Mouse (Mus musculus): Measurements from ENCODE around the gene Arhgap42. TPM values are rescaled to one million over a fixed set of nuclear protein-coding genes. Genes with fewer than 3 reads are reported as not detected.

Gene Arhgap42
- polyA plus RNA-seq, 1 experiment from 2014 or later, result 24.8 TPM

DNA sequence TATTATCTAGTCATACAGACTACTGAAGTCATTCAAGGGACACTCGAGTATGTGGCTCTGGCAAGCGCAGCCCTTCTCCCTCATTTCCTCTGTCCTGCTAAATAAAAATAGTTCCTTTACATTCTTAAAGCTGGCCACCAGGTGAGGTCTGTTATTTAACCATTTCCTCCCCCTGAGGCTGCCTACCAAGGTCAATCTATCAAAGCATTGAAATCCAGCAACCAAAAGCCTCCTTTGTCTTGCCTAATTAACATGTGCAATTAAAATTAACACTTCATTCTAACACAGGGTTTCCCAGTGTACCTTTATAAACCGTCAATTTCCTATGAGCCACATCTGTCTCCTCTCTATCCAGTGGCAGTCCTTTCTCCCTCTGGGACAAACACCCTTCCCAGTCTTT is 78.2 kb downstream of the Arhgap42 start:
- no peaks in the 10 kb centered on the region for H3K4me1 ChIP-seq
- no peak for DNase-seq (ENCODE audit: low spot score)
- H3K27ac ChIP-seq (replicated peaks), result no peak overlapping the region
- no peaks in the 10 kb centered on the region for H3K36me3 ChIP-seq
- WGBS, result 61% methylated on average over 3 of the region's 3 CpGs
- no peak overlapping the region for H3K4me3 ChIP-seq
- no peaks in the 10 kb centered on the region for H3K9me3 ChIP-seq (replicated peaks)
- H3K27me3 ChIP-seq (ENCODE audit: low read depth, poor library complexity, severe bottlenecking), result no peaks in the 10 kb centered on the region

GRCm38 (mm10) chr9:9158241-9158640 is 80.7 kb downstream of the Arhgap42 start:
- WGBS, result 89% methylated on average over 3 of the region's 3 CpGs
- H3K9me3 ChIP-seq (replicated peaks), result no peaks in the 10 kb centered on the region
- H3K4me1 ChIP-seq, result no peaks in the 10 kb centered on the region
- no peaks in the 10 kb centered on the region for H3K27me3 ChIP-seq (ENCODE audit: low read depth, poor library complexity, severe bottlenecking)
- H3K36me3 ChIP-seq, result no peaks in the 10 kb centered on the region
- no peak overlapping the region for H3K4me3 ChIP-seq
- no peak for DNase-seq (ENCODE audit: low spot score)
- no peak overlapping the region for H3K27ac ChIP-seq (replicated peaks)

DNA sequence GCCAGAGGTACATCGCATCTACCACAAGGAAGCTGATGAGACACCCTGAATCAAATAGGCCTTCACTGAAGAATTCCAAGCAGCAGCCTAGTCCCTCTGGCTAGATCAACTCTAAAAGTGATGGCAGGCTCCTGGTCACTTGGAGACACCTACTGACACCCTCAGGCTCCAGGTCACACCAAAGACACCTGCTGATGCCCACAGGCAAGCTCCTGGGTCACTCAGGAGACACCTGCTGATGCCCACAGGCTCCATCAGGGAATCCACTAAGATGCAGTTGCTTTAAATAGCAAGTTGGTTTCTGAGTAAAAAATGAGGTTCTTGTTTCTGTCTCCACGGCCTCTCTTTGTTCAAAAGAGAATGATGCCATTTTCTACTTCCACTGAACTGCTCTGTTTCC is 81.5 kb downstream of the Arhgap42 start:
- DNase-seq (ENCODE audit: low spot score), result no peak
- H3K27me3 ChIP-seq (ENCODE audit: low read depth, poor library complexity, severe bottlenecking), result no peaks in the 10 kb centered on the region

DNA sequence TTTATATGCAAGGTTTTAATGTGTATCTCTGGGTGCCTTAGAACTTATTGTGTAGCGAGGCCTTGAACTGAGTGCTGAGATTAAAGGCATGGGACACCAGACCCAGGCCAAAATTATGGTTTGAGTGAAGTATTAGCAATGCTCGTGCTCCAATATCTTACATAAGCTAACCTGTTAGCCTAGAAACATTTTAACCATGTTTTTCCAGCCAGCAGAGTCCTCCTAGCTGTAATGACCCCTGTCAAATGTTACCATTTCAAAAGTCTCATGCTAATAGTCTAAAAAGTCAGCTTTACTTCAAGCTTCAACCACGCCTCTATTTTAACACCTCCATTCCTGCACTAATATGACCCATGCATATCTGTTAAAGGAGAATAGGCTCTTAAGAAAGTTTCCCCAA is 84.3 kb downstream of the Arhgap42 start:
- Histone ChIP-seq H3K4me1 (no peaks in the 10 kb centered on the region), H3K27ac (replicated peaks) (no peak overlapping the region), H3K4me3 (no peak overlapping the region), H3K36me3 (no peaks in the 10 kb centered on the region), H3K27me3 (ENCODE audit: low read depth, poor library complexity, severe bottlenecking) (no peaks in the 10 kb centered on the region), H3K9me3 (replicated peaks) (no peaks in the 10 kb centered on the region)
- 89% methylated on average over 3 of the region's 3 CpGs for WGBS
- no peak for DNase-seq (ENCODE audit: low spot score)

More for the DNA sequence above, 81.5 kb downstream of the Arhgap42 start:
- Histone ChIP-seq H3K4me3 (no peak overlapping the region), H3K4me1 (no peaks in the 10 kb centered on the region), H3K27ac (replicated peaks) (no peak overlapping the region), H3K9me3 (replicated peaks) (no peaks in the 10 kb centered on the region), H3K36me3 (no peaks in the 10 kb centered on the region)
- 88% methylated on average over 2 of the region's 2 CpGs for WGBS

- Histone ChIP-seq H3K4me3 (no peak overlapping the region), H3K4me1 (no peaks in the 10 kb centered on the region), H3K27ac (replicated peaks) (no peak overlapping the region), H3K36me3 (no peaks in the 10 kb centered on the region), H3K27me3 (ENCODE audit: low read depth, poor library complexity, severe bottlenecking) (no peaks in the 10 kb centered on the region), H3K9me3 (replicated peaks) (no peaks in the 10 kb centered on the region)
- WGBS, result 91% methylated on average over 7 of the region's 7 CpGs
- DNase-seq (ENCODE audit: low spot score), result no peak
These were observed 94.4 kb downstream of the Arhgap42 start for GRCm38 (mm10) chr9:9144301-9145121.

DNA sequence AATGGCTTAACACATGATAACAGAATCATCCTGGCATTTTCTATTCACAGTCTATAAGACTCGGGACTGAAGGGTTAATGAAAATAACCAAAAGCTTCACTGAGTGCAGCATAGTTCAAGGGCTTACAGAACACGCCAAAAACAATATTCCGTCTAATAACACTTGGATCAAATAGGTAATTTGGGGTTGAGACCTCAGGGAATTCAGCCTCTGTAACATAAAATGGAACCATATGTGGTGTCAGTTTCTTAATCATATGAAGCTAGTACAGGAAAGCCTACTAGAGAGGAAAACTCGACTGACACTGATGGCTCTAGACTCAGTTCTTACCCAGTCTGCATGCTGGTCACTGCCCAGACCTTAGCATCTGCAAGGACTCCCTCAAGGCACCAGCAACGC is 95.8 kb downstream of the Arhgap42 start:
- H3K4me1 ChIP-seq, result no peaks in the 10 kb centered on the region
- H3K4me3 ChIP-seq, result no peak overlapping the region
- no peaks in the 10 kb centered on the region for H3K9me3 ChIP-seq (replicated peaks)
- DNase-seq (ENCODE audit: low spot score), result no peak
- no peaks in the 10 kb centered on the region for H3K36me3 ChIP-seq
- no peak overlapping the region for H3K27ac ChIP-seq (replicated peaks)
- 73% methylated on average over 5 of the region's 5 CpGs for WGBS
- H3K27me3 ChIP-seq (ENCODE audit: low read depth, poor library complexity, severe bottlenecking), result no peaks in the 10 kb centered on the region

DNA sequence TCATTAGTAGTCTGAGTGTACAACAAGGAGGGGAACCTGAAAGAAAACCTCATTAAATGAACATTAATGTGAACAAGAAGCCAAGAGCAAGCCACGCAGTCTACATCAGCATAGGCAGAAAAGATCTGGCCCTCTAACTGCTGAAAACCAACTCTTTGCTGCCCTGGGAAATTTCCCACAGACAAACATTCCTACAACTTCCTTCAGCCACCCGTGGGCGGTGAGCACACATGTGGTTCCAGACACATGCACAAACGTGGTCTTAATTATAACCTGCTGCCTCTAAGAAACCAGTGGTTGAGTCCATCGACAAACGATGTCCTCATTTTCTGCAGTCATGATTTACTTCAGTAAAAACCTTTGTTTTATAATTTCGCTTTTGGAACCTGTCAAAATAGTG is 96.3 kb downstream of the Arhgap42 start:
- H3K4me3 ChIP-seq, result no peak overlapping the region
- H3K9me3 ChIP-seq (replicated peaks), result no peaks in the 10 kb centered on the region
- 69% methylated on average over 7 of the region's 7 CpGs for WGBS
- H3K36me3 ChIP-seq, result no peaks in the 10 kb centered on the region
- H3K27ac ChIP-seq (replicated peaks), result no peak overlapping the region
- H3K27me3 ChIP-seq (ENCODE audit: low read depth, poor library complexity, severe bottlenecking), result no peaks in the 10 kb centered on the region
- no peak for DNase-seq (ENCODE audit: low spot score)
- H3K4me1 ChIP-seq, result no peaks in the 10 kb centered on the region

DNA sequence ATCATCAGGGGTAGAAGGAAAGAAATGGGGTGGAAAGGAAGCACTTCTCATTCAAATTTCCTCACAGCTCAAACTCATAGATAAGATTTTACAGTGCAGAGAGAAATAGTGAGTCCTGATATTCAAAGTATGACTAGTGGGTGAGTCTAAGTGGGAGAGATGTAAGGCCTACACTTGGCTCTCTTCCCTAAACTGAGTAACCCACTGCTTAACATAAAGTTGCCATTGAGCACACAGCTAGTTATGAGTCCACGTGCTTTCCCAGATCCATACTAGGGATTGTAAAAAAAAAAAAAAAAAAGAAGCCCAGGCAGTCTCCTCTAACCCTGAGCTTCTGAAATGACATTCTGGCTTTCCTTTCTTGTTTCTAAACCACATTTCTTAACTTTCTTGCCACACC is 96.8 kb downstream of the Arhgap42 start:
- 78% methylated on average over 1 of the region's 1 CpGs for WGBS
- no peak for DNase-seq (ENCODE audit: low spot score)
- no peaks in the 10 kb centered on the region for H3K27me3 ChIP-seq (ENCODE audit: low read depth, poor library complexity, severe bottlenecking)
- no peak overlapping the region for H3K27ac ChIP-seq (replicated peaks)
- no peaks in the 10 kb centered on the region for H3K36me3 ChIP-seq
- no peaks in the 10 kb centered on the region for H3K9me3 ChIP-seq (replicated peaks)
- no peaks in the 10 kb centered on the region for H3K4me1 ChIP-seq
- no peak overlapping the region for H3K4me3 ChIP-seq

GRCm38 (mm10) chr9:9128996-9129694 is 109.8 kb downstream of the Arhgap42 start:
- WGBS, result 91% methylated on average over 4 of the region's 4 CpGs
- Histone ChIP-seq H3K4me3 (no peak overlapping the region), H3K27ac (replicated peaks) (no peak overlapping the region), H3K4me1 (peaks cover 7% of the 10 kb centered on the region), H3K9me3 (replicated peaks) (peaks cover 4% of the 10 kb centered on the region; the same call in 1 of the 2 replicates), H3K27me3 (ENCODE audit: low read depth, poor library complexity, severe bottlenecking) (no peaks in the 10 kb centered on the region), H3K36me3 (no peaks in the 10 kb centered on the region)
- DNase-seq (ENCODE audit: low spot score), result no peak

DNA sequence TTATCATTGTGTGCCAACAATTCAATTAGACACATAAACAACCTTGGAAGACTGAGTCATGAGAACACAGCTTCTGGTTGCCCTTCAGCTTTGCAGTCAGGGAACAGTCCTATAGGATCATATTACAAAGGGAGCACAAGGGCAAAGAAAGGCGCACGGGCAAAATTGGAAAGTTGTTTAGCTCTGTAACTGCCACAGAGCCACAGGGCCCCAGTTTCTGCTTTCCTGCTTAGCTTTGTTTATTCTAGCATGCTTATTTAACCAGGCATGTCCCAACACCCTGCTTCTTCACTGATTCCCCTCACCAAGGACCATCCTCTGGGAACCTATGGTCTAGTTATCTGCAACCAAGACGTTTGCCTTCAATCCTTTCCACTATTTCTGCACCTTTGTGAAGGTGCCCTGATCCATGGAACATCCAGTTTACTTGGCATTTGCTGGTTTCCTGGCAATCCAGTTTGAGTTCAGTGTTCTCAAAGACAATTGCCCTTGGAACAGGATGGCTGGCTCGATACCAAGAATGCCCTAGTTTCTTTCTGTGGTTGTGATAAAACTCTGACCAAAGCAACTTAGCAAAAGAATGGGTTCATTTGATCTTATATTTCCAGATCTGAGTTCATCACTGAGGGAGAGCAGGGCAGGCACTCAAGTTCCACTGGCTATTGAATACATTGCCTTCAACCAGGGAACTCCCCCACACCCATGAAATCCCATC is 111.7 kb downstream of the Arhgap42 start:
- WGBS, result 52% methylated on average over 4 of the region's 4 CpGs
- H3K4me1 ChIP-seq, result peaks cover 7% of the 10 kb centered on the region
- H3K36me3 ChIP-seq, result no peaks in the 10 kb centered on the region
- no peak overlapping the region for H3K4me3 ChIP-seq
- no peaks in the 10 kb centered on the region for H3K27me3 ChIP-seq (ENCODE audit: low read depth, poor library complexity, severe bottlenecking)
- DNase-seq (ENCODE audit: low spot score), result no peak
- H3K9me3 ChIP-seq (replicated peaks), result no peaks in the 10 kb centered on the region
- no peak overlapping the region for H3K27ac ChIP-seq (replicated peaks)

DNA sequence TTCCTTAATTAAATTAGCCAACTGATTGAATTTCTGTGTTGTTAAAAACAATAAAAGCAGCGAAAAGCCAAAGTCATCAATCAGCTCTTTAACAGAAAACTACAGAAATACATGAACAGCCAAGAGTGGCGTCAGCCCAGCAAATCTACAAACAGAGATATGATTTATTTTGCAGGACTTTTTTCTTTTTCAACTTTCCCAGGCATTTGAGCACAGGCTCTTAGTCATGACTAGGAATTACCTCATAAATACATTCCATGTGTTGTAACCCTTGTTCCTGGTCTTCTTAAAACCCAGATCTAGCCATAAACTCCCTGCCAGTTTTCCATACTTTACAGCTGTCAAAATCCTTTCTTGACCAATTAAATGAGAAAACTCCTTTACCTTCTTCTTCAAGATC is 114.7 kb downstream of the Arhgap42 start:
- DNase-seq (ENCODE audit: low spot score), result no peak
- no peaks in the 10 kb centered on the region for H3K36me3 ChIP-seq
- H3K27ac ChIP-seq (replicated peaks), result no peak overlapping the region
- H3K4me3 ChIP-seq, result no peak overlapping the region
- H3K9me3 ChIP-seq (replicated peaks), result no peaks in the 10 kb centered on the region
- 87% methylated on average over 2 of the region's 2 CpGs for WGBS
- H3K27me3 ChIP-seq (ENCODE audit: low read depth, poor library complexity, severe bottlenecking), result no peaks in the 10 kb centered on the region
- peaks cover 7% of the 10 kb centered on the region for H3K4me1 ChIP-seq

DNA sequence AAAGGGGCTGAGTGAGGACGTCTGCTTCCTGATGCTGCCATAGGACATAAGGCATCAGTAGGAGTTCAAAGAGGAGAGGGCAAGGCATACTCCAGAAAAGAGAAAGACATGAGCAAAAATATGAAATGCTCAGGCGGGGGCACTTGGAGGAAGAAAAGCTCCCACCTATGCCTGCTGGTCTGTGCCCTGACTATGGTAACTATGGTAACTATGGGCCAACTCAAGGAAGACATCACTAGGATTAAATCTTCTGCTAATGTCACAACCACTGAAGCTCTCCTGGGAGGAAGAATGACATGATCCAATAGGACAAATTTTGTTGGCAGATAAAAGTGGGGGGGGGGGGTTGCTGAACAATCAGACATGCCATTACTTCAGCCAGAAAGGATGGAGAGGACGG is 124.6 kb downstream of the Arhgap42 start:
- DNase-seq (ENCODE audit: low spot score), result no peak
- 75% methylated on average over 3 of the region's 3 CpGs for WGBS
- H3K36me3 ChIP-seq, result no peaks in the 10 kb centered on the region
- H3K27me3 ChIP-seq (ENCODE audit: low read depth, poor library complexity, severe bottlenecking), result no peaks in the 10 kb centered on the region
- H3K4me1 ChIP-seq, result peaks cover 5% of the 10 kb centered on the region
- H3K27ac ChIP-seq (replicated peaks), result no peak overlapping the region
- no peaks in the 10 kb centered on the region for H3K9me3 ChIP-seq (replicated peaks)
- no peak overlapping the region for H3K4me3 ChIP-seq

DNA sequence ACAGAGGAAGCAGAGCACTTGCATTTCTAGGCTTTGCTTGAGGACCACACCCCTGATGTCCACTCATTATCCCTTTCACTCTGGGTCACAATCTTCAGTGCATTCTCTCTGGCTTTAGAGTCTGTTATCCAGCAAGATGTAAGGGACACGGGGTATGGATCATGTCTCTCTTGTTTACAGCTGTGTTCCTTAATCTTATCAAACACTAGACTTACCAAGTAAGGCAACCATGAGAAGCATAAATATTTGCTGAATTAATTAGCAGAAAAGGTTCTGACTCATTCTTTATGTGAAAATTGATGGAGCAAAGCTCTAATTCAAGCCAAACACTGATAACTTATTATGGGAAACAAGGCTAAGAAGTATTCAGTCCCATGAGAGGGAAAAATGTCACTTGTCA is 125.1 kb downstream of the Arhgap42 start:
- Histone ChIP-seq H3K4me3 (no peak overlapping the region), H3K27me3 (ENCODE audit: low read depth, poor library complexity, severe bottlenecking) (no peaks in the 10 kb centered on the region), H3K4me1 (peaks cover 5% of the 10 kb centered on the region), H3K9me3 (replicated peaks) (no peaks in the 10 kb centered on the region), H3K27ac (replicated peaks) (no peak overlapping the region), H3K36me3 (no peaks in the 10 kb centered on the region)
- 82% methylated on average over 1 of the region's 1 CpGs for WGBS
- DNase-seq (ENCODE audit: low spot score), result no peak

Measured in midbrain, embryonic 10.5 days (tissue).